Mouse (Mus musculus) common myeloid progenitor, adult 5-6 weeks (primary cell): ENCODE measurements at regions not wholly inside any gene's neighbourhood (a gene's known extent, or its start where the extent isn't known, plus 50 kb on each side); places are given as distances from the start of the nearest gene placed in this dataset.

Experiments
- ATAC-seq: replicated peaks from 2 replicates; pipeline ENCODE4 v1.8.0; 2016; ENCODE audit warnings: low read depth, mild to moderate bottlenecking, moderate TSS enrichment, inconsistent platforms; ENCODE audit not compliant: poor library complexity, severe bottlenecking

GRCm38 (mm10) chr11:17870690-17871089 lies 83.0 kb downstream of the Etaa1 start:
- ATAC-seq, result no peak

GRCm38 (mm10) chr11:17871920-17872319 lies 81.8 kb downstream of the Etaa1 start:
- no peak for ATAC-seq

GRCm38 (mm10) chr11:17883276-17883675 lies 70.4 kb downstream of the Etaa1 start:
- ATAC-seq, result no peak
